Mouse (Mus musculus): ENCODE results near the gene Ankrd36. TPM values are rescaled to one million over a fixed set of nuclear protein-coding genes. Genes with fewer than 3 reads are reported as not detected.
"Not testable (repeated sequence)": the region's sequence is repeated elsewhere in the genome, so short reads cannot be mapped to it uniquely, and the experiment has no call there.

Ankrd36 gene
- polyA plus RNA-seq, 1 experiment from 2014 or later: not detected

GRCm38 (mm10) chr11:5533108-5533507, 36.4 kb upstream of the Ankrd36 start:
- no peaks in the 10 kb centered on the region for H3K27me3 ChIP-seq
- H3K4me1 ChIP-seq (replicated peaks): peaks cover 2% of the 10 kb centered on the region
- no peak overlapping the region for H3K4me3 ChIP-seq
- 69% methylated on average over 5 of the region's 5 CpGs for WGBS
- no peak overlapping the region for H3K4me2 ChIP-seq
- H3K9ac ChIP-seq: no peak overlapping the region
- peaks cover 73% of the 10 kb centered on the region for H3K36me3 ChIP-seq
- H3K27ac ChIP-seq: no peak overlapping the region
- H3K9me3 ChIP-seq: no peaks in the 10 kb centered on the region
- ATAC-seq (ENCODE audit: low FRiP score): no peak

GRCm38 (mm10) chr11:5537454-5537853, 32.0 kb upstream of the Ankrd36 start:
- WGBS: 89% methylated on average over 4 of the region's 4 CpGs

GRCm38 (mm10) chr11:5540331-5540730, 29.2 kb upstream of the Ankrd36 start:
- ATAC-seq (ENCODE audit: low FRiP score): no peak
- peaks cover 32% of the 10 kb centered on the region for H3K4me1 ChIP-seq (replicated peaks)
- H3K4me2 ChIP-seq: peak overlapping the region; percentile 80
- no peaks in the 10 kb centered on the region for H3K27me3 ChIP-seq
- H3K4me3 ChIP-seq: peak overlapping the region; percentile 92; the same call in 1 of the 2 replicates
- H3K9ac ChIP-seq: peak overlapping the region; percentile 90
- WGBS: 75% methylated on average over 4 of the region's 4 CpGs
- no peak overlapping the region for H3K27ac ChIP-seq
- peaks cover 16% of the 10 kb centered on the region; the same call in 1 of the 2 replicates for H3K36me3 ChIP-seq
- H3K9me3 ChIP-seq: no peaks in the 10 kb centered on the region

More at GRCm38 (mm10) chr11:5537454-5537853, 32.0 kb upstream of the Ankrd36 start:
- H3K4me2 ChIP-seq; ATAC-seq (ENCODE audit: low FRiP score); H3K27me3 ChIP-seq; H3K4me3 ChIP-seq; H3K27ac ChIP-seq; H3K9me3 ChIP-seq; H3K9ac ChIP-seq: not testable (repeated sequence)
- Histone ChIP-seq H3K4me1 (replicated peaks) (peaks cover 32% of the 10 kb centered on the region), H3K36me3 (peaks cover 44% of the 10 kb centered on the region)

GRCm38 (mm10) chr11:5541230-5541798, 28.2 kb upstream of the Ankrd36 start:
- 3% methylated on average over 28 of the region's 28 CpGs for WGBS
- H3K4me3 ChIP-seq: peak overlapping the region; percentile 92
- peaks cover 14% of the 10 kb centered on the region; the same call in 1 of the 2 replicates for H3K36me3 ChIP-seq
- peak overlapping the region; percentile 80 for H3K27ac ChIP-seq
- no peaks in the 10 kb centered on the region for H3K9me3 ChIP-seq
- peaks cover 32% of the 10 kb centered on the region for H3K4me1 ChIP-seq (replicated peaks)
- no peaks in the 10 kb centered on the region for H3K27me3 ChIP-seq
- H3K4me2 ChIP-seq: peak overlapping the region; percentile 80
- H3K9ac ChIP-seq: peak overlapping the region; percentile 90
- ATAC-seq (ENCODE audit: low FRiP score): 0 out of 2 replicates have a peak, but pooled peaks have one; percentile 1

- peaks cover 32% of the 10 kb centered on the region for H3K4me1 ChIP-seq (replicated peaks)
- peak within 1 kb of the TSS; percentile 90 for H3K9ac ChIP-seq
- H3K27me3 ChIP-seq: no peaks in the 10 kb centered on the region
- H3K27ac ChIP-seq: peak within 1 kb of the TSS; percentile 80
- peak; percentile 99 for ATAC-seq (ENCODE audit: low FRiP score)
- peak within 1 kb of the TSS; percentile 80 for H3K4me2 ChIP-seq
- under 1% methylated on average over 56 of the region's 65 CpGs for WGBS
- H3K36me3 ChIP-seq: peaks cover 14% of the 10 kb centered on the region; the same call in 1 of the 2 replicates
- no peaks in the 10 kb centered on the region for H3K9me3 ChIP-seq
- peak within 1 kb of the TSS; percentile 92 for H3K4me3 ChIP-seq
These were observed 27.5 kb upstream of the Ankrd36 start, which contains the start of gene Ccdc117 for GRCm38 (mm10) chr11:5541799-5542481. Gene Ccdc117, minus strand, starts transcription at chr11:5542187.

GRCm38 (mm10) chr11:5542482-5543185, 26.9 kb upstream of the Ankrd36 start:
- Histone ChIP-seq H3K9me3 (no peaks in the 10 kb centered on the region), H3K4me2 (peak overlapping the region; percentile 80), H3K27ac (peak overlapping the region; percentile 80; the same call in 1 of the 2 replicates), H3K27me3 (no peaks in the 10 kb centered on the region), H3K36me3 (peaks cover 14% of the 10 kb centered on the region; the same call in 1 of the 2 replicates), H3K9ac (peak overlapping the region; percentile 90), H3K4me3 (peak overlapping the region; percentile 92), H3K4me1 (replicated peaks) (peaks cover 32% of the 10 kb centered on the region)
- 53% methylated on average over 5 of the region's 5 CpGs for WGBS
- ATAC-seq (ENCODE audit: low FRiP score): peak; percentile 36; the same call in 1 of the 2 replicates

GRCm38 (mm10) chr11:5543281-5543680, 26.2 kb upstream of the Ankrd36 start:
- Histone ChIP-seq H3K4me3 (no peak overlapping the region), H3K36me3 (peaks cover 9% of the 10 kb centered on the region; the same call in 1 of the 2 replicates), H3K27me3 (no peaks in the 10 kb centered on the region), H3K9me3 (no peaks in the 10 kb centered on the region), H3K4me1 (replicated peaks) (peaks cover 28% of the 10 kb centered on the region), H3K27ac (no peak overlapping the region), H3K9ac (no peak overlapping the region), H3K4me2 (no peak overlapping the region)
- no peak for ATAC-seq (ENCODE audit: low FRiP score)
- WGBS: 90% methylated on average over 1 of the region's 1 CpGs

- not testable (repeated sequence) for H3K9me3 ChIP-seq; H3K4me3 ChIP-seq; H3K36me3 ChIP-seq; H3K4me2 ChIP-seq; H3K27ac ChIP-seq; H3K9ac ChIP-seq; ATAC-seq (ENCODE audit: low FRiP score); H3K27me3 ChIP-seq
- peaks cover 14% of the 10 kb centered on the region for H3K4me1 ChIP-seq (replicated peaks)
- 78% methylated on average over 1 of the region's 1 CpGs for WGBS
These were observed 24.8 kb upstream of the Ankrd36 start for GRCm38 (mm10) chr11:5544709-5545108.

- 87% methylated on average over 4 of the region's 4 CpGs for WGBS
- no peak overlapping the region for H3K27ac ChIP-seq
- H3K36me3 ChIP-seq: no peaks in the 10 kb centered on the region
- H3K4me2 ChIP-seq: no peak overlapping the region
- H3K27me3 ChIP-seq: no peaks in the 10 kb centered on the region
- H3K4me3 ChIP-seq: no peak overlapping the region
- peaks cover 10% of the 10 kb centered on the region for H3K4me1 ChIP-seq (replicated peaks)
- no peaks in the 10 kb centered on the region for H3K9me3 ChIP-seq
- ATAC-seq (ENCODE audit: low FRiP score): no peak
- no peak overlapping the region for H3K9ac ChIP-seq
These were observed 24.0 kb upstream of the Ankrd36 start for GRCm38 (mm10) chr11:5545457-5545856.

GRCm38 (mm10) chr11:5546693-5547092, 22.8 kb upstream of the Ankrd36 start:
- no peaks in the 10 kb centered on the region for H3K4me1 ChIP-seq (replicated peaks)
- no peak overlapping the region for H3K27ac ChIP-seq
- no peak for ATAC-seq (ENCODE audit: low FRiP score)
- H3K27me3 ChIP-seq: no peaks in the 10 kb centered on the region
- no peak overlapping the region for H3K4me2 ChIP-seq
- no peak overlapping the region for H3K9ac ChIP-seq
- no peaks in the 10 kb centered on the region for H3K9me3 ChIP-seq
- H3K4me3 ChIP-seq: no peak overlapping the region
- 88% methylated on average over 3 of the region's 3 CpGs for WGBS
- H3K36me3 ChIP-seq: no peaks in the 10 kb centered on the region

- Histone ChIP-seq H3K36me3 (no peaks in the 10 kb centered on the region), H3K4me3 (no peak overlapping the region), H3K27ac (no peak overlapping the region), H3K4me2 (no peak overlapping the region), H3K9ac (no peak overlapping the region), H3K9me3 (no peaks in the 10 kb centered on the region), H3K27me3 (no peaks in the 10 kb centered on the region), H3K4me1 (replicated peaks) (no peaks in the 10 kb centered on the region)
- whole genome bisulfite sequencing: 86% methylated on average over 5 of the region's 5 CpGs
- ATAC-seq (ENCODE audit: low FRiP score): no peak
These were observed 18.1 kb upstream of the Ankrd36 start for GRCm38 (mm10) chr11:5551430-5551829.

- H3K4me1 ChIP-seq (replicated peaks): no peaks in the 10 kb centered on the region
- H3K27me3 ChIP-seq: no peaks in the 10 kb centered on the region
- H3K9ac ChIP-seq: no peak overlapping the region
- no peak for ATAC-seq (ENCODE audit: low FRiP score)
- WGBS: 65% methylated on average over 1 of the region's 1 CpGs
- H3K9me3 ChIP-seq: no peaks in the 10 kb centered on the region
- no peak overlapping the region for H3K4me2 ChIP-seq
- H3K4me3 ChIP-seq: no peak overlapping the region
- H3K36me3 ChIP-seq: no peaks in the 10 kb centered on the region
- no peak overlapping the region for H3K27ac ChIP-seq
These were observed 17.6 kb upstream of the Ankrd36 start for GRCm38 (mm10) chr11:5551931-5552330.
